Mouse (Mus musculus): ENCODE measurements at regions not wholly inside any gene's neighbourhood (a gene's known extent, or its start where the extent isn't known, plus 50 kb on each side); places are given as distances from the start of the nearest gene placed in this dataset.

DNA sequence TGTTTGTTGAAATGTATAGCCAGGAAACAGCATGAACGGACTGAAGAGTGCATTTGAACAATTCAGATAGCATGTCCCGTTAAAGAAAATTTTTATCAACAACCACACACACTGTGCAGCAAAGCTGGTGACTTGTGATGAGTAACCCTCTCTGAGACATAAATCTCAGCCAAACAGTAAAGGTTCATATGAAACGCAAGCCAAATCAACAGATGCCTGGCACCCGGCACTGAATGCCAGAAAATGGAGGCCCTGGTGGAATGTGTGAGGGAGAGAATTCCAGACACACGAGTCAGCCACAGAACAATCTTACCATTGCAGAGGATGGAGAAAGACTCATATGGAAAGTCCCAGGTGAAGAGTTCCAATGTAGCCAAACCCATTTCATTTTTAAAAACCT lies 341.1 kb upstream of the Actbl2 start:
- TF ChIP-seq CTCF (conservative IDR thresholded peaks at IDR 0.05; ENCODE audit: insufficient read depth, insufficient read length, low read depth, low read length) (no peak), POLR2A (IDR thresholded peaks at IDR 0.05; ENCODE audit: low read depth, low read length) (no peak)

All from kidney, adult 2 months (tissue).